Mouse (Mus musculus) CH12.LX (cell line): Measurements from ENCODE around the gene Gab1. TPM values are rescaled to one million over a fixed set of nuclear protein-coding genes. Genes with fewer than 3 reads are reported as not detected.

Source experiments
- DNase-seq: peaks from one replicate; pipeline ENCODE4 v3.0.0-alpha.2; 2013; ENCODE audit errors: extremely low read depth
- H3K27ac ChIP-seq: 2 replicates; pipeline ENCODE4 v1.5.1; 2012; ENCODE audit warnings: low read depth, mild to moderate bottlenecking, control low read depth, moderate library complexity; ENCODE audit not compliant: insufficient read depth
- H3K27me3 ChIP-seq: replicated peaks from 2 replicates; pipeline ENCODE3; 2012; ENCODE audit warnings: inconsistent platforms
- H3K36me3 ChIP-seq, 2 experiments: replicated peaks in 1 of 2; 2 replicates each; pipeline versions ENCODE3 to v1.6.1; 2012; ENCODE audit warnings: inconsistent platforms in 1 of 2, low read length in 1 of 2, mild to moderate bottlenecking in 1 of 2, mixed read lengths in 1 of 2, moderate library complexity in 1 of 2; ENCODE audit not compliant: control insufficient read depth in 1 of 2, insufficient read depth in 1 of 2
- H3K4me1 ChIP-seq, 2 experiments: 2 replicates each; pipeline ENCODE4 v1.6.1; 2012; ENCODE audit warnings: inconsistent platforms in 1 of 2, moderate library complexity in 1 of 2; ENCODE audit not compliant: insufficient read depth in 2 of 2, control insufficient read depth in 1 of 2
- H3K4me2 ChIP-seq: 2 replicates; pipeline ENCODE4 v1.6.1; 2012; ENCODE audit warnings: low read depth, mild to moderate bottlenecking, control low read depth; ENCODE audit not compliant: poor library complexity, insufficient read depth, severe bottlenecking
- H3K4me3 ChIP-seq, 3 experiments: fragments of 150-350 bp in 1 of 3; sonication (generic) in 1 of 3; replicated peaks in 1 of 3; 2 replicates each; pipeline versions ENCODE3 to v1.5.1; 2011 to 2012; ENCODE audit warnings: low read depth in 2 of 3, low read length in 2 of 3, mild to moderate bottlenecking in 2 of 3, moderate library complexity in 2 of 3, control low read depth in 1 of 3, improper control_type of control experiment in 1 of 3, inconsistent platforms in 1 of 3, mixed read lengths in 1 of 3; ENCODE audit not compliant: poor library complexity in 1 of 3
- H3K79me2 ChIP-seq: replicated peaks from 2 replicates; pipeline ENCODE4 v1.6.1; 2012; ENCODE audit warnings: mild to moderate bottlenecking, moderate library complexity; ENCODE audit not compliant: control insufficient read depth, poor library complexity, insufficient read depth, severe bottlenecking; ENCODE audit errors: extremely low read depth
- H3K9ac ChIP-seq: 2 replicates; pipeline ENCODE4 v1.6.1; 2012; ENCODE audit warnings: low read depth, mild to moderate bottlenecking, control low read depth, moderate library complexity; ENCODE audit not compliant: insufficient read depth
- H3K9me3 ChIP-seq: replicated peaks from 2 replicates; pipeline ENCODE3; 2012; ENCODE audit warnings: low read length, inconsistent platforms, mixed read lengths
- BHLHE40 ChIP-seq: IDR thresholded peaks from 2 replicates; pipeline ENCODE4 v1.6.1; 2011; ENCODE audit warnings: mild to moderate bottlenecking, low read depth, low read length, improper control_type of control experiment
- CHD2 ChIP-seq: IDR thresholded peaks from 2 replicates; pipeline ENCODE4 v1.6.1; 2011; ENCODE audit warnings: low read length, improper control_type of control experiment
- CTCF ChIP-seq, 2 experiments: IDR thresholded peaks in 1 of 2; conservative IDR thresholded peaks in 1 of 2; 2 replicates each; pipeline ENCODE4 v1.5.1; 2011 to 2012; ENCODE audit warnings: low read depth in 2 of 2, low read length in 2 of 2, improper control_type of control experiment in 1 of 2, inconsistent platforms in 1 of 2, mild to moderate bottlenecking in 1 of 2, moderate library complexity in 1 of 2
- E2F4 ChIP-seq: IDR thresholded peaks from 2 replicates; pipeline ENCODE4 v1.6.1; 2011; ENCODE audit warnings: low read depth, low read length, improper control_type of control experiment; ENCODE audit not compliant: insufficient replicate concordance
- ELF1 ChIP-seq: IDR thresholded peaks from 2 replicates; pipeline ENCODE4 v1.6.1; 2014; ENCODE audit warnings: low read depth, mild to moderate bottlenecking, inconsistent platforms, low read length, improper control_type of control experiment
- EP300 ChIP-seq: IDR thresholded peaks from 2 replicates; pipeline ENCODE4 v1.6.1; 2011; ENCODE audit warnings: low read length, improper control_type of control experiment
- GABPA ChIP-seq: IDR thresholded peaks from 2 replicates; pipeline ENCODE4 v1.6.1; 2012; ENCODE audit warnings: low read depth, low read length, improper control_type of control experiment, inconsistent platforms; ENCODE audit not compliant: insufficient replicate concordance
- HCFC1 ChIP-seq: IDR thresholded peaks from 2 replicates; pipeline ENCODE4 v1.6.1; 2012; ENCODE audit warnings: low read depth, mild to moderate bottlenecking, inconsistent platforms, low read length, improper control_type of control experiment
- JUND ChIP-seq: conservative IDR thresholded peaks from 2 replicates; pipeline ENCODE4 v1.6.1; 2011; ENCODE audit warnings: low read depth, low read length, improper control_type of control experiment
- KAT2A ChIP-seq: IDR thresholded peaks from 2 replicates; pipeline ENCODE4 v1.6.1; 2012; ENCODE audit warnings: low read length, improper control_type of control experiment, inconsistent platforms; ENCODE audit not compliant: insufficient replicate concordance
- MAX ChIP-seq: IDR thresholded peaks from 2 replicates; pipeline ENCODE4 v1.6.1; 2011; ENCODE audit warnings: low read length, improper control_type of control experiment
- MAZ ChIP-seq: IDR thresholded peaks from 2 replicates; pipeline ENCODE4 v1.6.1; 2012; ENCODE audit warnings: low read depth, mild to moderate bottlenecking, inconsistent platforms, low read length, improper control_type of control experiment, moderate library complexity
- MXI1 ChIP-seq: IDR thresholded peaks from 2 replicates; pipeline ENCODE4 v1.6.1; 2011; ENCODE audit warnings: mild to moderate bottlenecking, low read depth, low read length, improper control_type of control experiment
- MYC ChIP-seq: IDR thresholded peaks from 2 replicates; pipeline ENCODE4 v1.6.1; 2011; ENCODE audit warnings: low read depth, mild to moderate bottlenecking, improper control_type of control experiment, low read length
- NRF1 ChIP-seq: IDR thresholded peaks from 2 replicates; pipeline ENCODE4 v1.6.1; 2014; ENCODE audit warnings: low read depth, mild to moderate bottlenecking, inconsistent platforms, low read length, improper control_type of control experiment, moderate library complexity
- POLR2A ChIP-seq: IDR thresholded peaks from 2 replicates; pipeline ENCODE4 v1.6.1; 2011; ENCODE audit warnings: low read depth, mild to moderate bottlenecking, improper control_type of control experiment, low read length
- RCOR1 ChIP-seq: conservative IDR thresholded peaks from 2 replicates; pipeline ENCODE4 v1.6.1; 2012; ENCODE audit warnings: low read depth, mild to moderate bottlenecking, inconsistent platforms, low read length, improper control_type of control experiment
- SMC3 ChIP-seq: IDR thresholded peaks from 2 replicates; pipeline ENCODE4 v1.6.1; 2011; ENCODE audit warnings: low read depth, low read length, improper control_type of control experiment
- TBP ChIP-seq: conservative IDR thresholded peaks from 2 replicates; pipeline ENCODE4 v1.6.1; 2011; ENCODE audit warnings: low read depth, low read length, improper control_type of control experiment
- TCF12 ChIP-seq: IDR thresholded peaks from 2 replicates; pipeline ENCODE4 v1.6.1; 2014; ENCODE audit warnings: low read depth, mild to moderate bottlenecking, inconsistent platforms, low read length, improper control_type of control experiment
- UBTF ChIP-seq: IDR thresholded peaks from 2 replicates; pipeline ENCODE4 v1.6.1; 2012; ENCODE audit warnings: low read depth, mild to moderate bottlenecking, inconsistent platforms, low read length, improper control_type of control experiment, moderate library complexity
- ZMIZ1 ChIP-seq: IDR thresholded peaks from 2 replicates; pipeline ENCODE4 v1.6.1; 2012; ENCODE audit warnings: low read depth, mild to moderate bottlenecking, inconsistent platforms, low read length, improper control_type of control experiment
- ZNF384 ChIP-seq: IDR thresholded peaks from 2 replicates; pipeline ENCODE4 v1.6.1; 2012; ENCODE audit warnings: low read depth, low read length, improper control_type of control experiment, inconsistent platforms
- dilution Hi-C: fragments of 300-500 bp; cut with MboI; formaldehyde crosslinking; loops from 2 replicates; pipeline ENCODE4 v1.14.3; 2020; ENCODE audit warnings: low sequenced_read_pairs; ENCODE audit not compliant: extremely low pct_unique_long_range_greater_than_20kb, extremely low pct_ligation_motif_present
- in situ Hi-C: fragments of 300-500 bp; cut with MboI; formaldehyde crosslinking; loops from 3 replicates; pipeline ENCODE4 v1.14.3; 2019; ENCODE audit warnings: low sequenced_read_pairs, low pct_ligation_motif_present, low pct_unique_long_range_greater_than_20kb, mixed read lengths
- polyA plus RNA-seq: library from polyadenylated mRNA; unstranded; fragments of >175 nt; gene quantifications from 2 replicates; pipeline ENCODE4 v1.2.1, GENCODE M21; 2012; ENCODE audit warnings: low read depth; ENCODE audit not compliant: insufficient read length
- total RNA-seq, 2 experiments: library from RNA; depleted of rRNA; stranded (reverse); fragments of 300-350 nt in 1 of 2; fragments of >200 nt in 1 of 2; gene quantifications; 2 replicates each; pipeline ENCODE4 v1.2.3; 2012 to 2014

Gab1 gene
- total and polyA plus RNA-seq, 3 experiments, result 0.08 TPM; not detected in 2

DNA sequence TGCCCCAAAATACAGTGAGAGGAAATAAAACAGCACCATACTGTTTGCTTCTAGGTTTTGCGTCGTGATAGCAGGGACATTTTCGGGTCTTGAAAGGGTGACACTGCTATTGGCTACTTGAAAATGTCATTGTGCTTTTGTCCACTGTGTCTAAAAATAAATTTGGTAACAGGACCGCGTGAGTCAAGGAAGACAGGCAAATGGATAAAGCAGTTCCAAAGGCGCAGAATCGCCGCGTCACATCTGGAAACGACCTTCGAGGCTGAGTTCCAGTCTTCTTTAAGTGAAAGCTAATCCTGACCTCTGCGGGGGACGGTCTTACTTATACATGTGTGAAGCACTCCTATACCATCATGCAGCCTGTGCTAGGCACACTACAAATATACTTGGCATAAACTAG lies 35.0 kb downstream of the Gab1 start:
- Histone ChIP-seq H3K79me2 (no peaks in the 10 kb centered on the region), H3K27ac (no peak overlapping the region), H3K27me3 (no peaks in the 10 kb centered on the region), H3K36me3 (no peaks in the 10 kb centered on the region), H3K9ac (no peak overlapping the region), H3K9me3 (no peaks in the 10 kb centered on the region), H3K4me1 (peaks cover 8 to 15% of the 10 kb centered on the region in 2 experiments), H3K4me2 (no peak overlapping the region), H3K4me3 (no peak overlapping the region)
- dilution Hi-C loops (no loop called here), in situ Hi-C loops (no loop called here)
- no peak for DNase-seq
- TF ChIP-seq POLR2A (no peak), SMC3 (no peak), MAX (no peak), TBP (no peak), NRF1 (no peak), BHLHE40 (no peak), HCFC1 (no peak), E2F4 (no peak), ELF1 (no peak), TCF12 (no peak), UBTF (no peak), KAT2A (no peak), JUND (no peak), EP300 (no peak), MAZ (no peak), ZNF384 (no peak), MXI1 (no peak)

- no peak for TF ChIP-seq RCOR1
- TF ChIP-seq MYC, result no peak
- TF ChIP-seq CTCF (conservative IDR thresholded peaks at IDR 0.05 in 1 of 2, IDR thresholded peaks at IDR 0.05 in 1 of 2; ENCODE audit: low read depth in 2 of 2, low read length in 2 of 2), result no peak
- no peak for TF ChIP-seq TBP
- no peak for TF ChIP-seq ZMIZ1
- no peak for TF ChIP-seq KAT2A
- TF ChIP-seq NRF1, result no peak
- TF ChIP-seq CHD2, result no peak
- TF ChIP-seq GABPA, result no peak
- no peak for TF ChIP-seq ZNF384
- TF ChIP-seq MAZ, result no peak
- H3K9ac ChIP-seq, result no peak overlapping the region
- dilution Hi-C loops (no loop called here), in situ Hi-C loops (no loop called here)
- no peak overlapping the region for H3K27ac ChIP-seq
- no peaks in the 10 kb centered on the region for H3K79me2 ChIP-seq
- H3K36me3 ChIP-seq, result no peaks in the 10 kb centered on the region
- no peak overlapping the region for H3K4me3 ChIP-seq
- H3K27me3 ChIP-seq, result no peaks in the 10 kb centered on the region
- no peak for DNase-seq
- H3K9me3 ChIP-seq, result no peaks in the 10 kb centered on the region
- H3K4me2 ChIP-seq, result no peak overlapping the region
- H3K4me1 ChIP-seq, result peaks cover 13 to 21% of the 10 kb centered on the region in 2 experiments
These were observed 36.4 kb downstream of the Gab1 start for GRCm38 (mm10) chr8:80843744-80844434.
